Mouse (Mus musculus) hindbrain, embryonic 13.5 days (tissue): ENCODE measurements at regions not wholly inside any gene's neighbourhood (a gene's known extent, or its start where the extent isn't known, plus 50 kb on each side); places are given as distances from the start of the nearest gene placed in this dataset.

Source experiments
- ATAC-seq: fragments of 200-750 bp; cut with Nextera tagmentation; 2 replicates; pipeline ENCODE4 v1.8.0; 2017; ENCODE audit warnings: moderate TSS enrichment; ENCODE audit not compliant: low FRiP score
- H3K27ac ChIP-seq: fragments of 300-500 bp; sonication (generic); 2 replicates; pipeline ENCODE4 v1.5.1; 2015; ENCODE audit warnings: inconsistent platforms, mild to moderate bottlenecking, moderate library complexity
- H3K27me3 ChIP-seq: fragments of 300-500 bp; sonication (generic); 2 replicates; pipeline ENCODE4 v1.6.1; 2015; ENCODE audit warnings: mild to moderate bottlenecking, inconsistent platforms
- H3K36me3 ChIP-seq: fragments of 300-500 bp; sonication (generic); 2 replicates; pipeline ENCODE4 v1.6.1; 2015; ENCODE audit warnings: mild to moderate bottlenecking, inconsistent platforms
- H3K4me1 ChIP-seq: fragments of 300-500 bp; sonication (generic); replicated peaks from 2 replicates; pipeline ENCODE4 v1.6.1; 2015; ENCODE audit warnings: inconsistent platforms
- H3K4me2 ChIP-seq: fragments of 300-500 bp; sonication (generic); 2 replicates; pipeline ENCODE4 v1.6.1; 2015; ENCODE audit warnings: inconsistent platforms, mild to moderate bottlenecking, moderate library complexity
- H3K4me3 ChIP-seq: fragments of 300-500 bp; sonication (generic); 2 replicates; pipeline ENCODE4 v1.5.1; 2015; ENCODE audit warnings: mild to moderate bottlenecking, inconsistent platforms
- H3K9ac ChIP-seq: fragments of 300-500 bp; sonication (generic); 2 replicates; pipeline ENCODE4 v1.6.1; 2015; ENCODE audit warnings: mild to moderate bottlenecking, inconsistent platforms
- H3K9me3 ChIP-seq: fragments of 300-500 bp; sonication (generic); 2 replicates; pipeline ENCODE4 v1.6.1; 2016; ENCODE audit warnings: inconsistent platforms
- WGBS: fragments of 180-500 bp; shearing (Covaris S2); methylation state at CpG from one replicate; pipeline ENCODE4 v1.1.7; 2015; 5-methylcytosine and 5-hydroxymethylcytosine counted together

- H3K27me3 ChIP-seq, result no peaks in the 10 kb centered on the region
- no peak overlapping the region for H3K9ac ChIP-seq
- 65% methylated on average over 2 of the region's 2 CpGs for WGBS
- no peak overlapping the region for H3K4me2 ChIP-seq
- no peak overlapping the region for H3K27ac ChIP-seq
- no peak for ATAC-seq
- H3K36me3 ChIP-seq, result no peaks in the 10 kb centered on the region
- no peak overlapping the region for H3K4me3 ChIP-seq
- no peaks in the 10 kb centered on the region for H3K9me3 ChIP-seq
- H3K4me1 ChIP-seq, result no peaks in the 10 kb centered on the region
Measured at GRCm38 (mm10) chr6:148528611-148529010, 84.4 kb upstream of the Tmtc1 start.

- Histone ChIP-seq H3K4me3 (no peak overlapping the region), H3K9me3 (no peaks in the 10 kb centered on the region), H3K4me1 (no peaks in the 10 kb centered on the region), H3K27me3 (no peaks in the 10 kb centered on the region), H3K36me3 (no peaks in the 10 kb centered on the region), H3K9ac (no peak overlapping the region), H3K4me2 (no peak overlapping the region), H3K27ac (no peak overlapping the region)
- no peak for ATAC-seq
- WGBS, result 83% methylated on average over 1 of the region's 1 CpGs
Measured at GRCm38 (mm10) chr6:148522893-148523292, 78.7 kb upstream of the Tmtc1 start.

- ATAC-seq, result no peak
- Histone ChIP-seq H3K4me1 (0 out of 2 replicates have a peak, but pooled peaks cover 12% of the 10 kb centered on the region), H3K9me3 (no peaks in the 10 kb centered on the region), H3K4me3 (no peak overlapping the region), H3K4me2 (no peak overlapping the region), H3K36me3 (no peaks in the 10 kb centered on the region), H3K9ac (no peak overlapping the region), H3K27me3 (no peaks in the 10 kb centered on the region), H3K27ac (no peak overlapping the region)
- 82% methylated on average over 2 of the region's 2 CpGs for WGBS
Measured at GRCm38 (mm10) chr6:148517536-148518245, 73.5 kb upstream of the Tmtc1 start.

- no peak overlapping the region for H3K27ac ChIP-seq
- H3K9me3 ChIP-seq, result no peaks in the 10 kb centered on the region
- H3K4me1 ChIP-seq, result 0 out of 2 replicates have a peak, but pooled peaks cover 12% of the 10 kb centered on the region
- no peak overlapping the region for H3K4me2 ChIP-seq
- ATAC-seq, result no peak
- no peaks in the 10 kb centered on the region for H3K27me3 ChIP-seq
- no peak overlapping the region for H3K4me3 ChIP-seq
- H3K9ac ChIP-seq, result no peak overlapping the region
- no peaks in the 10 kb centered on the region for H3K36me3 ChIP-seq
- 72% methylated on average over 4 of the region's 4 CpGs for WGBS
Measured at GRCm38 (mm10) chr6:148516654-148517053, 72.5 kb upstream of the Tmtc1 start.

GRCm38 (mm10) chr6:148515105-148515504 lies 70.9 kb upstream of the Tmtc1 start:
- WGBS, result 75% methylated on average over 6 of the region's 6 CpGs
- H3K36me3 ChIP-seq, result no peaks in the 10 kb centered on the region
- no peaks in the 10 kb centered on the region for H3K27me3 ChIP-seq
- no peak overlapping the region for H3K4me2 ChIP-seq
- peak; percentile 41; the same call in 1 of the 2 replicates for ATAC-seq
- no peak overlapping the region for H3K4me3 ChIP-seq
- no peak overlapping the region for H3K27ac ChIP-seq
- 0 out of 2 replicates have a peak, but pooled peaks cover 12% of the 10 kb centered on the region for H3K4me1 ChIP-seq
- no peak overlapping the region for H3K9ac ChIP-seq
- H3K9me3 ChIP-seq, result no peaks in the 10 kb centered on the region

- 0 out of 2 replicates have a peak, but pooled peaks have one; percentile 61 for ATAC-seq
- H3K4me3 ChIP-seq, result no peak overlapping the region
- H3K36me3 ChIP-seq, result no peaks in the 10 kb centered on the region
- H3K27ac ChIP-seq, result no peak overlapping the region
- H3K9me3 ChIP-seq, result no peaks in the 10 kb centered on the region
- H3K27me3 ChIP-seq, result no peaks in the 10 kb centered on the region
- 85% methylated on average over 1 of the region's 1 CpGs for WGBS
- no peak overlapping the region for H3K4me2 ChIP-seq
- H3K9ac ChIP-seq, result no peak overlapping the region
- 0 out of 2 replicates have a peak, but pooled peaks cover 12% of the 10 kb centered on the region for H3K4me1 ChIP-seq
Measured at GRCm38 (mm10) chr6:148514645-148515044, 70.5 kb upstream of the Tmtc1 start.

- 77% methylated on average over 6 of the region's 6 CpGs for WGBS
- Histone ChIP-seq H3K4me2 (no peak overlapping the region), H3K27ac (no peak overlapping the region), H3K4me3 (no peak overlapping the region), H3K4me1 (0 out of 2 replicates have a peak, but pooled peaks cover 12% of the 10 kb centered on the region), H3K9ac (no peak overlapping the region), H3K9me3 (no peaks in the 10 kb centered on the region), H3K36me3 (no peaks in the 10 kb centered on the region), H3K27me3 (no peaks in the 10 kb centered on the region)
- ATAC-seq, result no peak
Measured at GRCm38 (mm10) chr6:148514124-148514523, 69.9 kb upstream of the Tmtc1 start.

- H3K9ac ChIP-seq, result no peak overlapping the region
- H3K27me3 ChIP-seq, result no peaks in the 10 kb centered on the region
- H3K4me2 ChIP-seq, result no peak overlapping the region
- no peak overlapping the region for H3K4me3 ChIP-seq
- 80% methylated on average over 2 of the region's 2 CpGs for WGBS
- no peak for ATAC-seq
- H3K27ac ChIP-seq, result no peak overlapping the region
- no peaks in the 10 kb centered on the region for H3K36me3 ChIP-seq
- H3K9me3 ChIP-seq, result no peaks in the 10 kb centered on the region
- H3K4me1 ChIP-seq, result 0 out of 2 replicates have a peak, but pooled peaks cover 12% of the 10 kb centered on the region
Measured at GRCm38 (mm10) chr6:148513134-148513533, 68.9 kb upstream of the Tmtc1 start.

GRCm38 (mm10) chr6:148505325-148505724 lies 61.1 kb upstream of the Tmtc1 start:
- no peak overlapping the region for H3K27ac ChIP-seq
- no peak overlapping the region for H3K9ac ChIP-seq
- no peak overlapping the region for H3K4me2 ChIP-seq
- H3K27me3 ChIP-seq, result no peaks in the 10 kb centered on the region
- 94% methylated on average over 2 of the region's 2 CpGs for WGBS
- H3K4me3 ChIP-seq, result no peak overlapping the region
- H3K9me3 ChIP-seq, result no peaks in the 10 kb centered on the region
- H3K4me1 ChIP-seq, result no peaks in the 10 kb centered on the region
- no peak for ATAC-seq
- no peaks in the 10 kb centered on the region for H3K36me3 ChIP-seq

- H3K9me3 ChIP-seq, result no peaks in the 10 kb centered on the region
- no peak overlapping the region for H3K9ac ChIP-seq
- ATAC-seq, result no peak
- no peak overlapping the region for H3K27ac ChIP-seq
- 78% methylated on average over 9 of the region's 9 CpGs for WGBS
- no peaks in the 10 kb centered on the region for H3K27me3 ChIP-seq
- H3K4me1 ChIP-seq, result no peaks in the 10 kb centered on the region
- H3K36me3 ChIP-seq, result no peaks in the 10 kb centered on the region
- no peak overlapping the region for H3K4me3 ChIP-seq
- H3K4me2 ChIP-seq, result no peak overlapping the region
Measured at GRCm38 (mm10) chr6:148500251-148501179, 56.3 kb upstream of the Tmtc1 start.
